Mouse (Mus musculus): ENCODE measurements around the gene Nxpe3.
A peak's percentile ranks its signal among the peaks of the same experiment; 100 is the strongest.

The Nxpe3 gene

GRCm38 (mm10) chr16:55894893-55895650 lies at the start of gene Nxpe3:
TSS of gene Nxpe3 (minus strand) at chr16:55895285.
- DNase-seq (ENCODE audit: low read depth, low spot score): peak; percentile 82
- Histone ChIP-seq H3K36me3 (ENCODE audit: control insufficient read depth, insufficient read depth, low read length, poor library complexity, severe bottlenecking) (no peaks in the 10 kb centered on the region), H3K27me3 (ENCODE audit: control insufficient read depth, insufficient read depth, low read length, poor library complexity, severe bottlenecking) (no peaks in the 10 kb centered on the region)

DNA sequence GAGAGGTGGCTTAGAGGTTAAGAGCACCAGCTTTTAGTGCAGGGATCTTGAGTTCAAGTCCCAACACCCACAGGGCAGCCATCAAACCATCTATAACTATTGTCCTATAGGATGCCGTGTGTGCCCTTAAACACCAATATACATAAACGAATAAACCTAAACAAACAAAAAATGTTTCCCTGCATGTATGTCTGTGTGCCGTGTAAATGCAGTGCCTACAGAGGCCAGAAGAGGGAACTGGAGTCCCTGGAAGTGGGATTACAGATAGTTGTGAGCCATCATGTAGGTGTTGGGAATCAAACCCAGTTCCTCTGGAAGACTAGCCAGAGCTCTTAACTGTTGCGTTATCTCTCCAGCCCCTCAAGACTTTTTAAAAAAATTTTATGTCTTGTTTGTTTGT lies 45.7 kb upstream of the Nxpe3 start:
- DNase-seq (ENCODE audit: low read depth, low spot score): no peak
- no peaks in the 10 kb centered on the region for H3K27me3 ChIP-seq (ENCODE audit: control insufficient read depth, insufficient read depth, low read length, poor library complexity, severe bottlenecking)

GRCm38 (mm10) chr16:55939703-55940102 lies 44.6 kb upstream of the Nxpe3 start:
- Histone ChIP-seq H3K27me3 (ENCODE audit: control insufficient read depth, insufficient read depth, low read length, poor library complexity, severe bottlenecking) (no peaks in the 10 kb centered on the region), H3K36me3 (ENCODE audit: control insufficient read depth, insufficient read depth, low read length, poor library complexity, severe bottlenecking) (no peaks in the 10 kb centered on the region)
- DNase-seq (ENCODE audit: low read depth, low spot score): no peak

More for the DNA sequence above, 45.7 kb upstream of the Nxpe3 start:
- no peaks in the 10 kb centered on the region for H3K36me3 ChIP-seq (ENCODE audit: control insufficient read depth, insufficient read depth, low read length, poor library complexity, severe bottlenecking)

DNA sequence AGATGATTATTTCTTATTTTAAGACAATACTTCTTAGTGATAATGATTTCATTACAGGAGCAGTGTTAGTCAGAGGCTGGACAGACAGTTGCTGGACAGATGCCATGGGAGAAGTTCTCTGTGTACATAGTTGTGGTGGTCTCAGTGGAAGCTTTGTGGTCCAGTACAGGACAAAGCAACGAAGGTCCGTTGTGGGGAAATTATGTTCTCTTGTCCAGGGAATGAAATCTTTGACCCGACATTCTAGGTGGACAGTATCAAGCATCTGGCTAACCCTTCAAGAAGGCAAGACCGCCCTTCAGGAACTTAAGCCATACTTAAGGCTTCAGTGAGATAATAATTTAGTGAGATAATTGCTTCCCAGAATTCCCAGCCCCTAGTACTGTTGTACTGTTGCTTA lies 43.7 kb upstream of the Nxpe3 start:
- no peak for DNase-seq (ENCODE audit: low read depth, low spot score)
- no peaks in the 10 kb centered on the region for H3K27me3 ChIP-seq (ENCODE audit: control insufficient read depth, insufficient read depth, low read length, poor library complexity, severe bottlenecking)
- H3K36me3 ChIP-seq (ENCODE audit: control insufficient read depth, insufficient read depth, low read length, poor library complexity, severe bottlenecking): no peaks in the 10 kb centered on the region

DNA sequence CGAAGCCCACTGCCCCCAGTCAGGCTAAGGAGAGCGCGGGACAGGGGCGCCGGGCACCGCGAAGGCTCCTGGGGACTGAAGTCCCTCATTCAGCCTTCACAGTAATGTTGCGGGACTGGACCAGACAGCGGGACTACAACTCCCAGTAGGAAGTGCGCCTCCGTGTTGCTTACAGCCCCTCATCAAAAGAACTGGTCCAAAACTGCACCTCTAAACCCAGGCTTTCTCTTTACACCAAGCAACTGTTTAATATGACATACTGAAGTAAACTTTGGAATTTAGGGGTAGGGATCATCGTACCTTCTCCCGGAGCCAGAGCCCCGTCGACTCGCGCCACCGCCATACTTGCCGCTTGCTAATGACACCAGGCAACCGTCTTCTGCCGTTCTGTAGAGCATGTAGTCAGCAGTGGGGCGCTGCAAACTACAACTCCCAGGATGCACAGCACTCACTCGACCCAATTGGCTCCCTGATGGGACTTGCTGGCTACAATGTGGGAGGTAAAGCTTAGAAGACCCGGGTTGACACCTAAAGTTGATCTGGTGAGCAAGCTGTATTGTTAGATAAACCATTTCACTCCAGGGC lies 39.5 kb upstream of the Nxpe3 start, which contains the start of gene Cep97:
Gene Cep97 (minus strand): TSS at position 403 of the 585 bp plus-strand sequence.
- peak; percentile 94 for DNase-seq (ENCODE audit: low read depth, low spot score)
- no peaks in the 10 kb centered on the region for H3K36me3 ChIP-seq (ENCODE audit: control insufficient read depth, insufficient read depth, low read length, poor library complexity, severe bottlenecking)
- no peaks in the 10 kb centered on the region for H3K27me3 ChIP-seq (ENCODE audit: control insufficient read depth, insufficient read depth, low read length, poor library complexity, severe bottlenecking)

- DNase-seq (ENCODE audit: low read depth, low spot score): peak; percentile 45
- Histone ChIP-seq H3K27me3 (ENCODE audit: control insufficient read depth, insufficient read depth, low read length, poor library complexity, severe bottlenecking) (no peaks in the 10 kb centered on the region), H3K36me3 (ENCODE audit: control insufficient read depth, insufficient read depth, low read length, poor library complexity, severe bottlenecking) (no peaks in the 10 kb centered on the region)
Observed at GRCm38 (mm10) chr16:55933681-55934343, 38.7 kb upstream of the Nxpe3 start.

GRCm38 (mm10) chr16:55924010-55924409 lies 28.9 kb upstream of the Nxpe3 start:
- Histone ChIP-seq H3K27me3 (ENCODE audit: control insufficient read depth, insufficient read depth, low read length, poor library complexity, severe bottlenecking) (no peaks in the 10 kb centered on the region), H3K36me3 (ENCODE audit: control insufficient read depth, insufficient read depth, low read length, poor library complexity, severe bottlenecking) (peaks cover 3% of the 10 kb centered on the region; the same call in 1 of the 2 replicates)
- DNase-seq (ENCODE audit: low read depth, low spot score): no peak

DNA sequence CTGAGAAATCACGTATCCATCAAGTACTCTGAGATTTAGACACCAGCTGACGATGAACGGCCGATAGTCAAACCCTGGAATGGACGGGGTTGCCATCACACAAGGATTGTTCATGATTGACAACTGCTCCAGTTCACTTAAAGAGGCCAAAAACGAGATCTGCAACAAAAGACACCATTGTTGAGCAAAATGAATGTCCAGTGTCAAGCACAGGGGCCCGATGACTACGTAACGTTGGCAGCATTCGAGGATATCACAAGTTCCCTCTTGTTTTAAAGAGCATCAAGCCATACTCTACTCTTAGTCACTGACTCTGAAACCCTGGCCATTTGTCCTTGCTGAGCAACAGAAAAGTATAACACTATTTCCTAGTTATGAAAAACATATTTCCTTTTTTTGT lies 27.0 kb upstream of the Nxpe3 start:
- H3K36me3 ChIP-seq (ENCODE audit: control insufficient read depth, insufficient read depth, low read length, poor library complexity, severe bottlenecking): peaks cover 3% of the 10 kb centered on the region; the same call in 1 of the 2 replicates
- H3K27me3 ChIP-seq (ENCODE audit: control insufficient read depth, insufficient read depth, low read length, poor library complexity, severe bottlenecking): no peaks in the 10 kb centered on the region
- DNase-seq (ENCODE audit: low read depth, low spot score): no peak

GRCm38 (mm10) chr16:55914716-55915115 lies 19.6 kb upstream of the Nxpe3 start:
- H3K27me3 ChIP-seq (ENCODE audit: control insufficient read depth, insufficient read depth, low read length, poor library complexity, severe bottlenecking): no peaks in the 10 kb centered on the region
- 0 out of 2 replicates have a peak, but pooled peaks cover 1% of the 10 kb centered on the region for H3K36me3 ChIP-seq (ENCODE audit: control insufficient read depth, insufficient read depth, low read length, poor library complexity, severe bottlenecking)
- no peak for DNase-seq (ENCODE audit: low read depth, low spot score)

DNA sequence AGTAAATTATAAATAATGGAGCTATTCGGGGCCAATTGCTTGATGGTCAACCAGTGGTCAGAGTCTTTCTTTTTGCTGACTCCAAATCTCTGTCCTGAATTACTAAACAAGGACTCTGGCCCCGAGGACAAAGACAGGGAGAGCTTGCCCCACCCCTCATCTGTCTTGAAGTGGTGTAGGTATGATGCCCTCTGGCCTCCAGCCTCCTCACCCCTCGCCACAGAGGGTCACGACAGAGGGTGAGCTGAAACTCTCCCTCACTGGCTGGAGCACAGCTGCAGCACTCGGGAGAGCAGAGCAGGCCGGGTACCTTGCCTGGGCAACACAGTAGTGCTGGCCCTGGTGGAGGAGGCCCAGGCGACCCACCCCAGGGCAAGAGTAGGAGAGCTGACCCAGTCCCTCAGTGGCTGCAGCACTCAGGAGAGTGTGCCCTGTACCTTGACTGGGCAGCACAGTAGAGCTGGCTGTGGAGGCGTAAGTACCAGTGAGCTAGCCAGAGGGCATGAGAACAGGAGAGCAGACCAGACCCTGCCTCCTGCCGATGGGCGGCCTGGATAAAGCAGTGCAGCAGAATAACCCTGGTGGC lies 15.2 kb upstream of the Nxpe3 start:
- DNase-seq (ENCODE audit: low read depth, low spot score): no peak
- H3K36me3 ChIP-seq (ENCODE audit: control insufficient read depth, insufficient read depth, low read length, poor library complexity, severe bottlenecking): peaks cover 3% of the 10 kb centered on the region; the same call in 1 of the 2 replicates
- H3K27me3 ChIP-seq (ENCODE audit: control insufficient read depth, insufficient read depth, low read length, poor library complexity, severe bottlenecking): no peaks in the 10 kb centered on the region

- Histone ChIP-seq H3K27me3 (ENCODE audit: control insufficient read depth, insufficient read depth, low read length, poor library complexity, severe bottlenecking) (no peaks in the 10 kb centered on the region), H3K36me3 (ENCODE audit: control insufficient read depth, insufficient read depth, low read length, poor library complexity, severe bottlenecking) (peaks cover 6% of the 10 kb centered on the region; the same call in 1 of the 2 replicates)
- DNase-seq (ENCODE audit: low read depth, low spot score): peak; percentile 69
Observed at GRCm38 (mm10) chr16:55906928-55907679, 12.0 kb upstream of the Nxpe3 start.

DNA sequence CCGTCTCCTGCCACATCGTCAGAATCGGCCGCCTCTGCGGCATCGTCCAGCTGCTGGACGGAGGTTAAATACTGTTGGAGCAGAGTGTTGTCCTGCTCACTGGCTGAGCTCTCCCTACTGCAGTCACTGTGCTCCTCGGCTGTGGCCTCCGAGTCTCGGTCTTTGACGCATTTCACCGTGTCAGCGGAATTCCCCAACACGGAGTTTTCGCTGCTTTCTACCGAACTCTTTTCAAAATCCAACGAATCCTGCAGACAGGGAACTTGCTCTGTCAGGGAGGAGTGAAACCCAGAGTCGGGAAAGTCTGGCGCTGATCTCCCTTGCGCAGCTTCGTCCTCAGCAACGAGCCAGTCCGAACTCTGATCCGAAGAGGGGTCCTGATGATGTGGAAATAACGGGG lies 10.3 kb upstream of the Nxpe3 start:
- Histone ChIP-seq H3K27me3 (ENCODE audit: control insufficient read depth, insufficient read depth, low read length, poor library complexity, severe bottlenecking) (no peaks in the 10 kb centered on the region), H3K36me3 (ENCODE audit: control insufficient read depth, insufficient read depth, low read length, poor library complexity, severe bottlenecking) (peaks cover 6% of the 10 kb centered on the region; the same call in 1 of the 2 replicates)

DNA sequence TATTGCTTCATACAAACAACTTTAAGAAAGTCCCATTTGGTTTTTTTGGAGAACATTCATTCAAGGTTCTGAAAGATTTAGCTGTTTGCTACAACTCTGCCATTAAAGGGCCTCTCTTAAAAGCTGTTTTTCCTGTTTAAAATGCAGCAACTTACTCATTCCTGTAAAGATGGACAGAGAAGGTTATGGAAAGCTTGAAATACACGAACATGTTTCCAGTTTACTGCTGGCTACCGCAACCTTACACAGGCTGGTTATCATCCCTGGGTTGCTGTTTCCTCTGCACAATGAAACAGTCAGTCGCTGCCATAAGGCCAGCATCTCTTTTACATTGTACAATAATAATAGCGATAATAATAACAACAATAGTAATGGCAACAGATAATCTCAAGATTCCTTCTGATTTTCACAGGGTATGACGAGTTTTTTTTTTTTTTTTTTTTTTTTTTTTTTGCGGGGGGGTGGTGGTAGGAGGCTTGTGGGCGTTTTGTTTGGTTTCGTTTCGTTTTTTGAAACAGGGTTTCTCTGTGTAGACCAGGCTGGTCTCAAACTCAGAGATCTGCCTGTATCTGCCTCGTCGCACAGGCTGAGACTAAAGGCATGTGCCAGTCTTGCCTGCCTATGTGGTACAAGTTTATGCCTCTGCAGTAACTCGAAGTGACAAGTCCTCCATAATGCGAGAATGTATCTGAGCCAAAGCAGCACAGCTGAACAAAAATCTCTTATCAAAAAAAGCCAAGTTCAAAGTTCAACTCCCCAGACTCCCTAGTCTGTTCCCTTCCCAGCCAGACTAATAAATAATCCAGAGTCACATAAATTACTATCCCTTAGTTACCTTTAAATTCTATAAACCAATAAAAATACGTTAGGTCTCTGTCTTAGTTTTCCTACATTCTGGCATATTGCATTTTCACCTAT lies 7.0 kb upstream of the Nxpe3 start:
- DNase-seq (ENCODE audit: low read depth, low spot score): no peak
- H3K27me3 ChIP-seq (ENCODE audit: control insufficient read depth, insufficient read depth, low read length, poor library complexity, severe bottlenecking): no peaks in the 10 kb centered on the region
- H3K36me3 ChIP-seq (ENCODE audit: control insufficient read depth, insufficient read depth, low read length, poor library complexity, severe bottlenecking): peaks cover 6% of the 10 kb centered on the region; the same call in 1 of the 2 replicates

More for the DNA sequence above, 10.3 kb upstream of the Nxpe3 start:
- no peak for DNase-seq (ENCODE audit: low read depth, low spot score)

Measured in splenic B cell, adult 2 months (primary cell).